Mouse (Mus musculus) limb, embryonic 12.5 days (tissue): ENCODE data around the gene Creb5. TPM values are rescaled to one million over a fixed set of nuclear protein-coding genes. Genes with fewer than 3 reads are reported as not detected.

Experiments used
- ATAC-seq: fragments of 200-750 bp; cut with Nextera tagmentation; 2 replicates; pipeline ENCODE4 v1.8.0; 2017; ENCODE audit warnings: low read depth, moderate TSS enrichment; ENCODE audit not compliant: insufficient number of reproducible peaks, insufficient read depth, low FRiP score, low TSS enrichment
- H3K27ac ChIP-seq: fragments of 300-500 bp; sonication (generic); 2 replicates; pipeline ENCODE4 v1.5.1; 2016; ENCODE audit warnings: mild to moderate bottlenecking, moderate library complexity
- H3K27me3 ChIP-seq: fragments of 300-500 bp; sonication (generic); 2 replicates; pipeline ENCODE4 v1.6.1; 2016; ENCODE audit warnings: mild to moderate bottlenecking, moderate library complexity
- H3K36me3 ChIP-seq: fragments of 300-500 bp; sonication (generic); 2 replicates; pipeline ENCODE4 v1.6.1; 2016; ENCODE audit warnings: mild to moderate bottlenecking, moderate library complexity
- H3K4me1 ChIP-seq: fragments of 300-500 bp; sonication (generic); replicated peaks from 2 replicates; pipeline ENCODE4 v1.6.1; 2016
- H3K4me2 ChIP-seq: fragments of 300-500 bp; sonication (generic); 2 replicates; pipeline ENCODE4 v1.6.1; 2016; ENCODE audit warnings: mild to moderate bottlenecking, moderate library complexity
- H3K4me3 ChIP-seq: fragments of 300-500 bp; sonication (generic); replicated peaks from 2 replicates; pipeline ENCODE4 v1.5.1; 2016; ENCODE audit warnings: mild to moderate bottlenecking
- H3K9ac ChIP-seq: fragments of 300-500 bp; sonication (generic); replicated peaks from 2 replicates; pipeline ENCODE4 v1.6.1; 2016; ENCODE audit warnings: mild to moderate bottlenecking, moderate library complexity
- H3K9me3 ChIP-seq: fragments of 300-500 bp; sonication (generic); 2 replicates; pipeline ENCODE4 v1.6.1; 2016; ENCODE audit warnings: mild to moderate bottlenecking, moderate library complexity
- WGBS: fragments of 180-500 bp; shearing (Covaris S2); methylation state at CpG from one replicate; pipeline ENCODE4 v1.1.7; 2016; 5-methylcytosine and 5-hydroxymethylcytosine counted together
- polyA plus RNA-seq: library from polyadenylated mRNA; unstranded; fragments of >200 nt; fragmentation: Nextera tagmentation; extraction: Ambion mirVana; gene quantifications from 2 replicates; pipeline ENCODE4 v1.2.1, GENCODE M21; 2016

Gene Creb5
- polyA plus RNA-seq, 1 experiment from 2014 or later, result 84.2 TPM

- no peak overlapping the region for H3K27ac ChIP-seq
- H3K9ac ChIP-seq, result peak overlapping the region; percentile 85
- no peaks in the 10 kb centered on the region for H3K9me3 ChIP-seq
- H3K27me3 ChIP-seq, result peaks cover 23% of the 10 kb centered on the region
- peak overlapping the region; percentile 92 for H3K4me2 ChIP-seq
- WGBS, result 6% methylated on average over 5 of the region's 5 CpGs
- peak overlapping the region; percentile 78 for H3K4me3 ChIP-seq
- peaks cover 51% of the 10 kb centered on the region for H3K4me1 ChIP-seq
- no peaks in the 10 kb centered on the region for H3K36me3 ChIP-seq
- no peak for ATAC-seq
These were observed 2.6 kb downstream of the Creb5 start for GRCm38 (mm10) chr6:53289659-53290058.

- Histone ChIP-seq H3K9me3 (no peaks in the 10 kb centered on the region), H3K4me1 (peaks cover 56% of the 10 kb centered on the region), H3K27me3 (peaks cover 15% of the 10 kb centered on the region), H3K36me3 (no peaks in the 10 kb centered on the region), H3K27ac (peak overlapping the region; percentile 41; the same call in 1 of the 2 replicates), H3K9ac (peak overlapping the region; percentile 85), H3K4me2 (peak overlapping the region; percentile 92), H3K4me3 (peak overlapping the region; percentile 78)
- no peak for ATAC-seq
- 35% methylated on average over 8 of the region's 8 CpGs for WGBS
These were observed 3.3 kb downstream of the Creb5 start for GRCm38 (mm10) chr6:53290215-53290990.

DNA sequence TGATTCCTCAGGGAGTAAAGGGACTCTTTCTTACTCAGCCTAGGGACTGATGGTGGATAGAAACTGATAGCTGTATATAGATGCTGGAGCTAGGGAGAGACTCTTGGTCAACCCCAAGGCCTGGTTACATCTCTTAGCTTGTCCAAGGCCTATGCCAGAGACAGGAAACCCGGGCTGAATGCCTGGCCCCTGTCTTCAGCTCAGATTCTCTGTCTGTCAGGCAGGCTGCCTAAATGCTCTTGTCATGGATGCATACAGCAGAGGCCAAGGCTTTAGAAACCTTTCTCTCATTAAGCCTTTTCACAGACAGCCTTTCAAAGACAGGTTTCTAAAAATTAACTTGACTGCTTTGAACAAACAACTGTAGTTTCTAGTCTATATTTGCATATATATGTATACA, 5.9 kb downstream of the Creb5 start:
- WGBS, result 73% methylated on average over 1 of the region's 1 CpGs
- H3K9me3 ChIP-seq, result no peaks in the 10 kb centered on the region
- H3K9ac ChIP-seq, result no peak overlapping the region
- peak overlapping the region; percentile 33; the same call in 1 of the 2 replicates for H3K4me2 ChIP-seq
- H3K27me3 ChIP-seq, result peaks cover 5% of the 10 kb centered on the region
- H3K36me3 ChIP-seq, result no peaks in the 10 kb centered on the region
- 0 out of 2 replicates have a peak overlapping the region, but pooled peaks have one; percentile 12 for H3K4me3 ChIP-seq
- ATAC-seq, result no peak
- no peak overlapping the region for H3K27ac ChIP-seq
- H3K4me1 ChIP-seq, result peaks cover 51% of the 10 kb centered on the region

GRCm38 (mm10) chr6:53297851-53298250, 10.8 kb downstream of the Creb5 start:
- WGBS, result 80% methylated on average over 5 of the region's 5 CpGs
- no peak overlapping the region for H3K4me3 ChIP-seq
- H3K36me3 ChIP-seq, result peaks cover 2% of the 10 kb centered on the region; the same call in 1 of the 2 replicates
- ATAC-seq, result no peak
- no peak overlapping the region for H3K27ac ChIP-seq
- H3K4me2 ChIP-seq, result no peak overlapping the region
- no peaks in the 10 kb centered on the region for H3K9me3 ChIP-seq
- no peaks in the 10 kb centered on the region for H3K27me3 ChIP-seq
- no peak overlapping the region for H3K9ac ChIP-seq
- H3K4me1 ChIP-seq, result peaks cover 25% of the 10 kb centered on the region

DNA sequence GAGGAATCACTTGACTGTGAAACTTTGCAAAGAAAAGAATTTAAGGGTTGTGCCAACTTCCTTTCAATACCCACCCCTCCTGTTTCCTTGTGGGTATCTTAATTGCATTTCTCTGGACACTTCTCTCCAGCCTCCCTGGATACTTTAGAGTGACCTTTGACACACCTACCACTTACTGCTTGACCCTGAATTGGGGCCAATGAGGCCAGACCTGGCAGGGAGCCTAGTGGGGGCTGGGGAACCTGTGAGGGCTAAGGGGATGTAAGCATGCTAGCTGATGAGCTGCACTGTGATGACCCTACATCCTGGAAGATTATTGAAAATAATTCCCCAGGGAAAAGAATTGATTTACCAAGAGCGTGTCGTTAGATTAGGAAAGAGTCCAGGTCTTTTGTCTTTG, 17.1 kb downstream of the Creb5 start:
- Histone ChIP-seq H3K27ac (no peak overlapping the region), H3K9me3 (no peaks in the 10 kb centered on the region), H3K4me2 (no peak overlapping the region), H3K4me3 (no peak overlapping the region), H3K9ac (no peak overlapping the region), H3K27me3 (no peaks in the 10 kb centered on the region; the same call in 1 of the 2 replicates), H3K36me3 (peaks cover under 1% of the 10 kb centered on the region; the same call in 1 of the 2 replicates), H3K4me1 (peaks cover 16% of the 10 kb centered on the region)
- ATAC-seq, result no peak
- WGBS, result 63% methylated on average over 2 of the region's 2 CpGs

DNA sequence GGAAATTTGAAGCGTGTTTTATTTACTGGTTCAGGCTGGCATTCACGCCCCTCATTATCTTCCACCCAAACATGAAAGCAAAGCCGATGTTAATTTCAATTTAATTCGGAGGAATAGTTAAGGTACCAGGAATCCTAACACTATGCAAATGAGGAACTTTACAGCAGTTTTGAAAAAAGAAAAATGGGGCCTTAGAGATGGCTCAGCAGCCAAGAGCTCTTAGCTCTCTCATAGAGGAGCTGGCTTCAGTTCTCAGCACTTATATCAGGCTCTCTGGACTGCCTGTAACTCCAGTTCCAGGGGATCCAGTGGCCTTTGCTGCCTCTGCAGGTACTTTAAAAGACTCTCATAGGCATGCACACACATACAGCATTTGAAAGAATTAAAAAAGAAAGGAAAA, 19.1 kb downstream of the Creb5 start:
- H3K9ac ChIP-seq, result no peak overlapping the region
- no peak for ATAC-seq
- H3K4me2 ChIP-seq, result no peak overlapping the region
- 84% methylated on average over 4 of the region's 4 CpGs for WGBS
- H3K4me1 ChIP-seq, result peaks cover 29% of the 10 kb centered on the region
- H3K4me3 ChIP-seq, result no peak overlapping the region
- H3K9me3 ChIP-seq, result no peaks in the 10 kb centered on the region
- H3K36me3 ChIP-seq, result no peaks in the 10 kb centered on the region; the same call in 1 of the 2 replicates
- no peaks in the 10 kb centered on the region; the same call in 1 of the 2 replicates for H3K27me3 ChIP-seq
- no peak overlapping the region for H3K27ac ChIP-seq

- peaks cover 35% of the 10 kb centered on the region for H3K4me1 ChIP-seq
- H3K9me3 ChIP-seq, result no peaks in the 10 kb centered on the region
- H3K27ac ChIP-seq, result no peak overlapping the region
- H3K36me3 ChIP-seq, result no peaks in the 10 kb centered on the region; the same call in 1 of the 2 replicates
- H3K4me2 ChIP-seq, result no peak overlapping the region
- no peak overlapping the region for H3K4me3 ChIP-seq
- no peak for ATAC-seq
- H3K27me3 ChIP-seq, result no peaks in the 10 kb centered on the region; the same call in 1 of the 2 replicates
- 86% methylated on average over 5 of the region's 5 CpGs for WGBS
- H3K9ac ChIP-seq, result no peak overlapping the region
These were observed 19.6 kb downstream of the Creb5 start for GRCm38 (mm10) chr6:53306710-53307109.

DNA sequence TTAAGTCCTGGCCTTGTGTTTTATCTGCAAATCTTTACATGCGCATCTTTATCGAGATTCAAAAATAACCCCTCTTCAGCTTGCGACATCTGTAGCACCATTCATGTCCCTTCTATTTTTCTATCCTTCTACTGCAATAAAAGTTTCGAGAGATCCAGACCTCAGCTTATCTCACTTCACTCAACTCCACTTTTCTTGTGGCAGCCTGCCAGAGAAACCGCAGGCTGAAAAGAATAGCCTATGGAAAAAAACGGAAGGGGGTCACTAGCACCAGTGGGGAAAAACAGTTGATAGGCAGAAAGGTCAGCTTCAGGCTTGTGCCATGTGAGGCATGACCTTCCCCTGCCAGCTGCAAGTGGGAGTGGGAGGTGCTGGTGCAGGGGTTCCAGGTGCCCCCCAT, 21.6 kb downstream of the Creb5 start:
- WGBS, result 53% methylated on average over 6 of the region's 6 CpGs
- no peaks in the 10 kb centered on the region for H3K9me3 ChIP-seq
- no peaks in the 10 kb centered on the region; the same call in 1 of the 2 replicates for H3K27me3 ChIP-seq
- H3K4me3 ChIP-seq, result no peak overlapping the region
- H3K4me2 ChIP-seq, result no peak overlapping the region
- H3K9ac ChIP-seq, result no peak overlapping the region
- H3K27ac ChIP-seq, result 0 out of 2 replicates have a peak overlapping the region, but pooled peaks have one; percentile 23
- no peaks in the 10 kb centered on the region for H3K36me3 ChIP-seq
- H3K4me1 ChIP-seq, result peaks cover 53% of the 10 kb centered on the region
- no peak for ATAC-seq

DNA sequence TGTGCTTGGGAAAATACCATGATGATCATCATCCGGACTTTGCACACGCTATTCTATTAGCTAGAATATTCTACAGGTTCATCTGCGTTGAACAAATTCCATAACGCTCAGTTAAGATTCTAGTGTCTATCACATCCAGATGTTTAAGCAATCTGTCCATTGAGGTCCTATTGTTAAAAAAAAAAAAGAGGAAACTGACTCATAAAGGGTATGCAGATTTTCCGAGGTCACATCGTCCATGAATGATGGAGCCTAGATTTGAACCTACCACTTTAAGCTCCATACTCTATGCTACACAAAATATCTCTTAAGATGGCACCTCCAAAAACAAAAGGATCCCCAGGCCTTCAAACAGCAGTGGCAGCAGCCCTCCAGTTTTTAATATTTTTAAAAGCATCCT, 26.5 kb downstream of the Creb5 start:
- ATAC-seq, result no peak
- H3K9me3 ChIP-seq, result no peaks in the 10 kb centered on the region
- 0 out of 2 replicates have a peak overlapping the region, but pooled peaks have one; percentile 8 for H3K27ac ChIP-seq
- no peak overlapping the region for H3K9ac ChIP-seq
- no peaks in the 10 kb centered on the region for H3K27me3 ChIP-seq
- no peak overlapping the region for H3K4me2 ChIP-seq
- no peaks in the 10 kb centered on the region for H3K36me3 ChIP-seq
- peaks cover 48% of the 10 kb centered on the region for H3K4me1 ChIP-seq
- H3K4me3 ChIP-seq, result no peak overlapping the region
- WGBS, result 77% methylated on average over 6 of the region's 6 CpGs

DNA sequence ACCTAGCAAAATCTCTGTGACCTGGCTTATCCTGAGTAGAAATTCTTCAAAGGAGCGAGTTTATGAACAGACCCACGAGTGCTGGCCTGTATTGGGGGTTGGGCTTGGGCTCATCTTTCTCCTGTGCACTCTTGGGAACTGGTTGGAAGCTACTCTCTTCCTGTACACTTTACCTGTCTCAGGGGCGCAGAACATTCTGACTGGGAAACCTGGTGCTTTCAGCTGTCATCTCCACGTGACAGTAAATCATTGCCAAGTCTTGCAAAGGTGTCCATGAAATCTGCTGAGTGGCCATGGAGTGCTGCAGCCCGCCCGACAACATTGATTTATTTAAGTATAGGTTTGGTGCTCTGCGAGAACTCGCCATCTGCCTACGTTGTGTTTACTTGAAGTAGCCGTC, 27.1 kb downstream of the Creb5 start:
- H3K4me3 ChIP-seq, result no peak overlapping the region
- H3K36me3 ChIP-seq, result no peaks in the 10 kb centered on the region
- H3K27ac ChIP-seq, result 0 out of 2 replicates have a peak overlapping the region, but pooled peaks have one; percentile 8
- 50% methylated on average over 10 of the region's 10 CpGs for WGBS
- ATAC-seq, result no peak
- H3K4me2 ChIP-seq, result no peak overlapping the region
- no peaks in the 10 kb centered on the region for H3K9me3 ChIP-seq
- no peak overlapping the region for H3K9ac ChIP-seq
- no peaks in the 10 kb centered on the region for H3K27me3 ChIP-seq
- peaks cover 47% of the 10 kb centered on the region for H3K4me1 ChIP-seq

GRCm38 (mm10) chr6:53319543-53320325, 32.7 kb downstream of the Creb5 start:
- Histone ChIP-seq H3K4me2 (no peak overlapping the region), H3K4me3 (no peak overlapping the region), H3K9ac (no peak overlapping the region), H3K4me1 (peaks cover 15% of the 10 kb centered on the region), H3K27me3 (no peaks in the 10 kb centered on the region), H3K36me3 (no peaks in the 10 kb centered on the region), H3K27ac (peak overlapping the region; percentile 51; the same call in 1 of the 2 replicates), H3K9me3 (no peaks in the 10 kb centered on the region)
- WGBS, result 66% methylated on average over 17 of the region's 17 CpGs
- no peak for ATAC-seq
